Mouse (Mus musculus): ENCODE results near the gene Camta1. TPM values are rescaled to one million over a fixed set of nuclear protein-coding genes. Genes with fewer than 3 reads are reported as not detected.

Gene Camta1
- polyA plus RNA-seq, 1 experiment from 2014 or later, result 115 TPM

DNA sequence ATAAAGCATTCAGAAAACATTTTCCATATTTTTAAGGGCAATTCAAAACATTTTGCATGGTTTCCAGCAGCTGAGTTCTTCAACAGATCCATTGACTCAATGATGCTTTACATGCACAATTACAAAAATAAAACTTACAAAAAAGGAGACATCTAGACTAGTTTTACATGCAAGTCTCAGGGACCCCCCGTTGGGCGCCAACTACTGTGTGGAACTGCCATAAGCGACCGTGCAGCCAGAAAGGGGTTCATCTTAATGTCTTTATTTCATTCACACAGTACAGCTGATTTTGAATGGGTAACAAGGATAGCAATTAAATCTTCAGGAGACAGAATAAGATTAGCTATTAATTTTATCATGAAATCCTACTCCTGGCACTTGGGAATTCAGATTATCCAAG is 802.1 kb downstream of the Camta1 start:
- Histone ChIP-seq H3K36me3 (ENCODE audit: insufficient read depth, low read length) (no peaks in the 10 kb centered on the region; the same call in 1 of the 2 replicates), H3K9ac (ENCODE audit: low read depth, low read length) (no peak overlapping the region), H3K27me3 (ENCODE audit: insufficient read depth, low read length) (no peaks in the 10 kb centered on the region), H3K4me1 (replicated peaks; ENCODE audit: insufficient read depth, low read length) (0 out of 2 replicates have a peak, but pooled peaks cover 3% of the 10 kb centered on the region), H3K27ac (no peak overlapping the region), H3K4me2 (ENCODE audit: low read length) (no peak overlapping the region), H3K9me3 (replicated peaks; ENCODE audit: low read length) (no peaks in the 10 kb centered on the region), H3K4me3 (replicated peaks; ENCODE audit: low read depth, low read length) (no peak overlapping the region)
- 99% methylated on average over 4 of the region's 4 CpGs for WGBS
- ATAC-seq (replicated peaks; ENCODE audit: low FRiP score, low read depth) (no peak), DNase-seq (ENCODE audit: low spot score) (no peak)
- no peak for TF ChIP-seq CTCF (IDR thresholded peaks at IDR 0.05; ENCODE audit: low read depth)

DNA sequence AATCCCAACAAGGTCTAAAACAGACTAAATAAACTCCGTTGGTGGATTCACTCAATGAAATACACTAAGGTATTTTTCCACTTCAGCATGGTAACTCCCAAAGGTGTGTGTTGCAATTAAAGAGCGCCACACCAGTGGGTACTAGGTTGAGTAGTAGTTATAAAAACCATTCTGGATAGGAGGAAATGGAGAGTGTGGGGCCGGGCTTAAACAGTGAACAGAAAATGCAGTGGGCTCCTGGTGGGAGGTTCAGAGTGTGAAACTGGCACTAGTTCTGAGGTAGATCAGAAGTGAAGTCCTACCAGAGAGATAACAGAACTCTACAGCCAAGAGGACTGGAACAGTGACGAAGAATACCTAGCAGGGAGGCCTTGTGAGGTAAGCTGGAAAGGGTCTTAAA is 803.0 kb downstream of the Camta1 start:
- 84% methylated on average over 4 of the region's 4 CpGs for WGBS
- TF ChIP-seq CTCF (IDR thresholded peaks at IDR 0.05; ENCODE audit: low read depth), result no peak
- Histone ChIP-seq H3K9me3 (replicated peaks; ENCODE audit: low read length) (no peaks in the 10 kb centered on the region), H3K4me1 (replicated peaks; ENCODE audit: insufficient read depth, low read length) (0 out of 2 replicates have a peak, but pooled peaks cover 3% of the 10 kb centered on the region), H3K36me3 (ENCODE audit: insufficient read depth, low read length) (no peaks in the 10 kb centered on the region; the same call in 1 of the 2 replicates), H3K4me2 (ENCODE audit: low read length) (peak overlapping the region; percentile 53), H3K27me3 (ENCODE audit: insufficient read depth, low read length) (no peaks in the 10 kb centered on the region), H3K9ac (ENCODE audit: low read depth, low read length) (no peak overlapping the region), H3K4me3 (replicated peaks; ENCODE audit: low read depth, low read length) (no peak overlapping the region), H3K27ac (peak overlapping the region; percentile 81; the same call in 1 of the 2 replicates)
- no peak for DNase-seq (ENCODE audit: low spot score)
- no peak for ATAC-seq (replicated peaks; ENCODE audit: low FRiP score, low read depth)

DNA sequence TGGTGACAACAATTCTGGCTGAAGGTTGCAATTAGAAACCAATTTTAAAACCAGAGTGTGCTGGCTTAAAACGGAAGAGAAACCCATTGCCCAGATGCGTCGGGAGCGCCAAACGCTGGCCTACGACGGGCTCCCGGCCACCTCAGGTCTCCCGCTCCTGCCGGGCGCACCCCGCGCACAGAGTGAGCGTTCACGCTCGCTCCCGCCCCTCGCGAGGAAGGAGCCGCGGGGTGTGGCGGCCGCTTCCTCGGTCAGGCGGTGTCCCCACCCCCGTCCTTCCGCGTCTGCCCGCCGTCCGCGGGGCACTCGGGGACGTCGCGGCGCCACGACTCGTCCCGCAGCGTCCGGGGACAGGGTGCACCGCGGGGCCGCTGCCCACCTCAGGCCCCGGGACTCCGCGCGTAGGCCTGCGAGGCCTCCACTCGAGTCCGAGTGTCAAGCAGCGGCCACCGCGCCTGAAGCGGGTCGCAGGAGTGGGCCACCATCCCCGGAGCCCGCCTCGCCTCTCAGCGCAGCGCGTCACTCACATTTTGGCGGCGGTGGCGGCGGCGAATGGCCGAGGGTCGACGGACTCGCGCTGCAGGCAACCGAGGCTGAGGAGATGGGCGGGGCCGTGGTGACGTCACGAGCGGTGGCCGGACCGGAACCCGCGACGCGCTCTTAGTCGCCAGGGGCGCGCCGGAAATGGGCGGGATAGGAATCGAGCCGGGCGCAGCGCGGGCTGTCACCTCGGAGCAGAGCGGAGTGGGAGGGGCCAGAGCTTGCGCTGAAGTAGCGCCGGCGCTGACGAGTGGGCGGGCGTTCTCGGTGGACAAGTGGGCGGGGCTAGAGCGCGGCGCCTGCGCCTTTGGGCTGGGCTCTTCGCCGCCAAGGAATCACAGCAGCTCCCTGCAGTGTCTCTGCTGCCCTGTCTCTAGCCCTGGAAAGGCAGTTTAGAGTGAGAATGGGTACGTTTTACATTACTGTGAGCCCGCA is 804.0 kb downstream of the Camta1 start, which contains the start of gene Vamp3:
Gene Vamp3, minus strand, starts transcription at position 617 of the 975 bp plus-strand sequence.
- Histone ChIP-seq H3K9me3 (replicated peaks; ENCODE audit: low read length) (no peaks in the 10 kb centered on the region), H3K27ac (peak within 1 kb of the TSS; percentile 94), H3K4me2 (ENCODE audit: low read length) (peak within 1 kb of the TSS; percentile 62), H3K9ac (ENCODE audit: low read depth, low read length) (peak within 1 kb of the TSS; percentile 91), H3K36me3 (ENCODE audit: insufficient read depth, low read length) (peaks cover 5% of the 10 kb centered on the region; the same call in 1 of the 2 replicates), H3K4me1 (replicated peaks; ENCODE audit: insufficient read depth, low read length) (0 out of 2 replicates have a peak, but pooled peaks cover 3% of the 10 kb centered on the region), H3K27me3 (ENCODE audit: insufficient read depth, low read length) (no peaks in the 10 kb centered on the region), H3K4me3 (replicated peaks; ENCODE audit: low read depth, low read length) (peak within 1 kb of the TSS; percentile 85)
- peak; percentile 15; the same call in 1 of the 2 replicates for TF ChIP-seq CTCF (IDR thresholded peaks at IDR 0.05; ENCODE audit: low read depth)
- WGBS, result under 1% methylated on average over 114 of the region's 114 CpGs
- ATAC-seq (replicated peaks; ENCODE audit: low FRiP score, low read depth) (peak; percentile 99), DNase-seq (ENCODE audit: low spot score) (peak; percentile 100)

DNA sequence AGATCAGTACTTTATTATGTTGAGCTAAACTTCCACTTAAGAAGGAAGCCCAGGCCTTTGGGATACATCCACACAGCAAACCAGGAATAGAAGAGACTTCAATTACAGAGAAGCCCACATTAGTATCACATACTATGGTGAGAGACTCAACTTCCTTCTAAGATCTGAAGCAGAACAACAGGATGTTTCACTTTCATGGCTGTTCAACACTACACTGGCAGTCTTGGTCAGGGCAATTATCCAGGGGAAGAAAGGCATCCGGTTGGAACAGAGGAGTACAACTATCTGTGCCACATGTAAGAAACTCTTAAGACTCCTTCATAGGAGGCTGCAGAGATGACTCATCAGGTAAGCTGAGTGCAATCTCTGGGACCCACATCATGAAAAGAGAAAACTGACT is 810.5 kb downstream of the Camta1 start:
- 79% methylated on average over 1 of the region's 1 CpGs for WGBS
- H3K27me3 ChIP-seq (ENCODE audit: insufficient read depth, low read length), result no peaks in the 10 kb centered on the region
- no peak for TF ChIP-seq CTCF (IDR thresholded peaks at IDR 0.05; ENCODE audit: low read depth)
- H3K9me3 ChIP-seq (replicated peaks; ENCODE audit: low read length), result no peaks in the 10 kb centered on the region
- ATAC-seq (replicated peaks; ENCODE audit: low FRiP score, low read depth), result no peak
- no peak overlapping the region for H3K27ac ChIP-seq
- no peak overlapping the region for H3K9ac ChIP-seq (ENCODE audit: low read depth, low read length)
- no peak overlapping the region for H3K4me3 ChIP-seq (replicated peaks; ENCODE audit: low read depth, low read length)
- 0 out of 2 replicates have a peak, but pooled peaks cover 3% of the 10 kb centered on the region for H3K4me1 ChIP-seq (replicated peaks; ENCODE audit: insufficient read depth, low read length)
- H3K4me2 ChIP-seq (ENCODE audit: low read length), result no peak overlapping the region
- peaks cover 41% of the 10 kb centered on the region for H3K36me3 ChIP-seq (ENCODE audit: insufficient read depth, low read length)
- DNase-seq (ENCODE audit: low spot score), result no peak

DNA sequence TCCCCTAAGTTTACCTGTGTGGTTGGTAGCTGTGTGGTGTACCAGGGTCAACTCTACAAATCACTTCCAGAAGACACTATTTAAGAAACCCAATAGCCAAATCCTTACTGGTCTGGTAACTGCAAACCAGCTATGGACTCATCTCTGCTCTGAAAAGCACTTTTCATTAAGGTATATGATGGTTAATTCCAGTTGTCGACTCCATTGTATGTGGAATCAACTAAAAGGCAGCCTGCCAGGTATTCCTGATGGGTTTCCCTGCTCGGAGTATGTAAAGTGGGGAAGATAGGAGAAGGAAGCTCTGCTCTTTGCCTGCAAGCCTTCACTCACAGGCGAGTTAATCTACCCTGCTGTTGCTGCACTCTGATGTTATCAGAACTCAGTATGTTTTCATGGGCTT is 815.2 kb downstream of the Camta1 start:
- Histone ChIP-seq H3K27ac (no peak overlapping the region), H3K9me3 (replicated peaks; ENCODE audit: low read length) (no peaks in the 10 kb centered on the region), H3K4me1 (replicated peaks; ENCODE audit: insufficient read depth, low read length) (peaks cover 9% of the 10 kb centered on the region), H3K9ac (ENCODE audit: low read depth, low read length) (no peak overlapping the region), H3K36me3 (ENCODE audit: insufficient read depth, low read length) (peaks cover 35% of the 10 kb centered on the region), H3K4me2 (ENCODE audit: low read length) (no peak overlapping the region), H3K4me3 (replicated peaks; ENCODE audit: low read depth, low read length) (no peak overlapping the region), H3K27me3 (ENCODE audit: insufficient read depth, low read length) (no peaks in the 10 kb centered on the region)
- WGBS, result 90% methylated on average over 3 of the region's 3 CpGs
- no peak for ATAC-seq (replicated peaks; ENCODE audit: low FRiP score, low read depth)
- no peak for DNase-seq (ENCODE audit: low spot score)
- no peak for TF ChIP-seq CTCF (IDR thresholded peaks at IDR 0.05; ENCODE audit: low read depth)

DNA sequence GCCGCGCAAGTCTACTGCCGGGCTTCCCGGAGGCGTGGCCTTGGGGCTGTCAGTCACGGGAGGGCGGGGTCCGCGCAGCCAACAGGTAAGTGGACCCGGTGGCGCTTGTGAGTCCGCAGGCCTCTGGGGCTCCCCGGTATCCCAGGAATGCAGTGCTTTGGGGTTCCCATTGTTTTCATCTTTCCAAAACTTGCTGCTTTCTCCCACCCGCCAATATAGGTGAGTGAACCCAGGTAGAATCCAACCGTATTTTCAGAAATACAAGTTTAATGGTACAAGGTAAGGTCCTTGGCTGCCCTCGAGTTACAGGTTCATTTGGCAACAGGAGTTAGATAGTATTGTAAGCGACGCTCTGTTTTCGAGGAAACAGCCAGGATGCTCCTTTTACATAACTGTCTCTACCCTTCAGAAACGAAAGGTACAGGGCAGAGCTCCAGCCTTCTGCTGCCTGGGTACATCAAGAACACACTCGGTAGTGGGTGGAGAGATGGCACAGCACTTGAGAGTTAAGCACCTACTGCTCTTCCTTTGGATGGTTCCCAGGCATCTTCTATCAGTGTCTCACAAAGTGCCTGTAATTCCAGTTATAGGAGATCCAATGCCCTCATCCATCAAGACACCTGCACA is 816.6 kb downstream of the Camta1 start:
- TF ChIP-seq CTCF (IDR thresholded peaks at IDR 0.05; ENCODE audit: low read depth), result no peak
- Histone ChIP-seq H3K9ac (ENCODE audit: low read depth, low read length) (peak overlapping the region; percentile 76; the same call in 1 of the 2 replicates), H3K4me1 (replicated peaks; ENCODE audit: insufficient read depth, low read length) (peaks cover 9% of the 10 kb centered on the region), H3K4me3 (replicated peaks; ENCODE audit: low read depth, low read length) (peak overlapping the region; percentile 56), H3K9me3 (replicated peaks; ENCODE audit: low read length) (no peaks in the 10 kb centered on the region), H3K27me3 (ENCODE audit: insufficient read depth, low read length) (no peaks in the 10 kb centered on the region), H3K4me2 (ENCODE audit: low read length) (peak overlapping the region; percentile 99), H3K27ac (peak overlapping the region; percentile 76; the same call in 1 of the 2 replicates), H3K36me3 (ENCODE audit: insufficient read depth, low read length) (peaks cover 28% of the 10 kb centered on the region)
- DNase-seq (ENCODE audit: low spot score) (no peak), ATAC-seq (replicated peaks; ENCODE audit: low FRiP score, low read depth) (no peak)
- WGBS, result 6% methylated on average over 21 of the region's 21 CpGs
